Mouse (Mus musculus) embryo, embryonic 11 days (tissue): ENCODE data around the gene Otos.

Experiments
- DNase-seq: peaks from one replicate; pipeline ENCODE4 v3.0.0-alpha.2; 2015

Gene Otos

DNA sequence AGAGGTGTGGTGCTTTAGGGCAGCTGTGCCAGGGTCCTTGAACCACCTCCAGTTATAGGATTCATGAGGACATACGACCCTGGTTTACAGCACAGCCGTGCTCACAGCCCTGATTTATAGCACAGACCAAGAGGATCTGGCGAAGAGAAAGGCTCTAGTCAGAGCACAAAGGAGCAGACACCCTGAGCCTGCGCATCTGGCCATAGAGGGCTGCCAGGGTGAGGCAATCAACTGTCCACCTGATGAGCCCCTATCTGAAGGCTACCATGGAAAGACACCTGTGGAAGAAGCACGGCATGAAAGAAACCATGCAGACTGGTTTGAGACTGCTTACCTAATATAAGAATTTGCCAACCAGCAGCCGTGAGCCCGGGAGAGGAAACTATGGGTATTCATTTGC is 2.0 kb downstream of the Otos start:
- no peak for DNase-seq

- no peak for DNase-seq
These were observed 2.5 kb downstream of the Otos start for GRCm38 (mm10) chr1:92646111-92646510.

DNA sequence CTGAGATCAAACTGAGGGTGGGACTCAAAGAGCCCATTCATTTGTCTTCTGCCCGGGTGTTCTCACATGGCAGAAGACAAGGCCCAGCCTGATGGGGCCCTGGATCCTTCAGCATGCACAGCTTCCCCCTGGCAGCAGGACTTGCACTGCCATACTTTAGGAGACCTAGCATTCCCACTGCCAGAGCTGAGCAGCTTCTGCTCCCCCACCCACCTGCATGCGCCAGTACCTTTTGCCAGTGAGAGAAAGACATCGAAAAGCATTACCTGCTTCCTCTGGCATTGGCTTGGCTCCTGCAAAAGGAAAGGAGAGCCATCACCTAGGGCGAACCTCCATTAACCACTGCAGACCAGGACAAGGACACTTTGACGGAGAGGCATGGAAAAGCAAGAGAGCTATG is 3.7 kb downstream of the Otos start:
- no peak for DNase-seq

DNA sequence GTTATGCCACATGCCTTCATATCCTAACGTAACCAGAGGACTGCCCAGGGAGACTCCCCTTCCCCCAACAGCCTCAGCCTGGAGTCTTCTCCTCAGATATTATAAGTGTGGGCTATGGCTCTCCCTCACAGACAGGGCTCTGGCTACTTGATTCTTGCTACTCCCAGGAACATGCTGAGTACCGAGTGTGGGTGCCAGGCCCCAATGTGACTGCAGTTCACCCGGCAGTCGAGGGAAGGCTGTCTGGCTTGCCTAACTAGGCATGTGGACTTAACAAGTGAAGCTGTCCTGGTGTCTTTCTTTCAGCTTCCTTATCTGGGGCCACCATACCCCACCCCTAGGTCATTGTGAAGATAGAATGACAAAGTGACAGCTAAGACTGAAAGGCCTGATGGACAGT is 5.0 kb downstream of the Otos start:
- no peak for DNase-seq

- peak; percentile 94 for DNase-seq
These were observed 6.9 kb downstream of the Otos start, which contains the start of gene Cops9 for GRCm38 (mm10) chr1:92641514-92642272. Gene Cops9 (minus strand): TSS chr1:92641985.

GRCm38 (mm10) chr1:92640393-92640792 is 8.2 kb downstream of the Otos start:
- DNase-seq, result no peak

- no peak for DNase-seq
These were observed 9.9 kb downstream of the Otos start for GRCm38 (mm10) chr1:92638736-92639135.

GRCm38 (mm10) chr1:92638181-92638580 is 10.5 kb downstream of the Otos start:
- DNase-seq, result no peak

DNA sequence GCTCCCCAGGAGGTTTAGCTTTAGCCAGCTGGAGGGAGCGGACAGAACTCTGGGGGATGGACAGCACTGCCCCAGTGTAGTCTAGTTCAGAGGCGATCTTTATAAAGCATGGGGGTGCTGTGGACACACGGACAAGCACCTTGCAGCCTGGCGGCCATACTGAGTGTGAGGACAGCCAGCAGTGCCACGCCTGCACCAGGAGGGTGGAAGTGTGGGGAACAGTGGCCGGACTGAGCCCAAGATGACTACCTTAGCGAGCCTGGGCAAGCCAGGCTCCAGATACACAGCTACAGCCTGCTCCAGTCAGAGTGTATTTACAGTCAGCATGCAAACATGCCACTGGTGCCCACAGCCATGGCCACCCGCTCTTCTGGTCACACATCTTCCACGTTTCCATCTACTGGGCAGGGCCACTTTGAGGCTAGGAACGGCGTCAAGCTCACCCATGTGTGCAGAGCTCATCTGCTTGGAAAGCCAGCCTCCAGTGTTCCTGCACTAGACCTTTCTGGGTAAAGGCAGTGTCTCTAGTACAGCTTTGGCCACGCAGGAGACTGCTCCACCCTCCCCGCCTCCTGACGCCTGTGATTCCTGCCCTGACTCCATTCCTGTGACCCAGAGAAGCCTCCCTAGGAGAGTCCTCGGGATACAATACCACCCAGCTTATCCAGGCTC is 11.0 kb downstream of the Otos start:
- no peak for DNase-seq

GRCm38 (mm10) chr1:92636676-92637075 is 12.0 kb downstream of the Otos start:
- DNase-seq, result no peak

DNA sequence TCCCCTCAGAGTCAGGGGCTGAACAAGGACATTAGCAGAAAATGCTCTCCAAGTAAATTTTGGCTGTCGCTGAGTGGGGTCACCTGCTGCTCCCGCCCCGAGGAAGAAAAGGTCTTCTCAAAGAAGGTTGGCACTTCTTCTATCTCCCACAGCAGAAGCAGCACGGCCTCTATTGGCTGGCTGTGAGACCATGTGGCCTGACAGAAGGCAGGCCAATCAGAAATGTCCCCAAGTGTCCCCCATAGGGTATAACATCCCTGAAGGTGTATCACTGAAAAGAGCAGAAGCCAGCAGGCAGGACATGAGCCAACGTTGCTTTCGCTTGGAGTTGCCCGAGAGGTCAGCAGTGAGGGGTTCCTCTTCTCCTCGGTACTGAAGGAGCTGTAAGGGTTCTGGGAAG is 12.6 kb downstream of the Otos start:
- no peak for DNase-seq

DNA sequence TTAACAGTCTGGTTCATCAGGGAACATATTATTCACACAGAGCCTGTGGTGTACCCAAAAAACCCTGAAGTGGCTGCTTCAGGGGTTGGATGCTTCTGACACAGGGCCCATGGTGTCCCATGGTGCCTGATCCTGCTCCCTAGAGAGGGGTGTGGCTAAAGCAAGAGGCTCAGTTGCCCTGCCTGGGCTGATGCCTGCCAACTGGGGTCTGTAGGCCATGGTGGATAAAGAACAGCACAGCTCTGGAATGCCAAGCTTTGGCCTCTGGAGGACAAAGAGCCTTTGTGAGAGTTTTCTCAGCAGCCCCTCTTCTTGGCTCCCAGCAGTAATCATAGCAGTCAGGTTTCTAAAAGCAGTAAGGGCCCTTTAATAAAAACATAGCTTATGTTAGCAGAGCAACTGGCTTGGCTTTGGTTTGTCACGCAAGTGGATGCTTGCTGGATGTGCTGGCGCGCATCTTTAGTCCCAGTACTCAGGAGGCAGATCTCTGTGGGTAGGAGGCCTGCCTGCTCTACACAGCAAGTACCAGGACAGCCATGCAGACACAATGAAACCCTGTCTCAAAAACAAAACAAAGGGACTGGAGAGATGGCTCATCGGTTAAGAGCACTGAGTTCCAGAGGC is 13.6 kb downstream of the Otos start:
- peak; percentile 18 for DNase-seq

GRCm38 (mm10) chr1:92634569-92634968 is 14.1 kb downstream of the Otos start:
- DNase-seq, result no peak

DNA sequence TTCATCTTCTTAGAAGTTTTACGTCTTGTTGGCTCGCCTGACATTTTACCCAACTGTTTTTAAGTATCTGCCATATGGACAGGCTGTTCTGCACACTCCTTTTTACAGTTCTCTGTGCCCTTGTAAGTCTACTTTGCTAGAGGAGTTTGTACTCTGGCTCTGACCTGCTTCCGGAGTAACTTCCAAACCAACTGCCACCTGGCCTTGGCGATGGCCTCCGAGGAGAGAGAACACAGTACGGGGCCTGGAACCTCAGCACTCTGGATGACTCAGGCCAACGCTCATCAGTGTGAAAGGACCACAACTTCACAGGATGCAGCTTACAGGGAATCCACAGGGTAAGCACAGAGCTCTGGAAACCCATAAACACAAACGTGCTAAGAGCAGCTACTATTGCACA is 14.9 kb downstream of the Otos start:
- DNase-seq, result no peak

GRCm38 (mm10) chr1:92632948-92633347 is 15.7 kb downstream of the Otos start:
- no peak for DNase-seq

GRCm38 (mm10) chr1:92632196-92632595 is 16.4 kb downstream of the Otos start:
- DNase-seq, result no peak

DNA sequence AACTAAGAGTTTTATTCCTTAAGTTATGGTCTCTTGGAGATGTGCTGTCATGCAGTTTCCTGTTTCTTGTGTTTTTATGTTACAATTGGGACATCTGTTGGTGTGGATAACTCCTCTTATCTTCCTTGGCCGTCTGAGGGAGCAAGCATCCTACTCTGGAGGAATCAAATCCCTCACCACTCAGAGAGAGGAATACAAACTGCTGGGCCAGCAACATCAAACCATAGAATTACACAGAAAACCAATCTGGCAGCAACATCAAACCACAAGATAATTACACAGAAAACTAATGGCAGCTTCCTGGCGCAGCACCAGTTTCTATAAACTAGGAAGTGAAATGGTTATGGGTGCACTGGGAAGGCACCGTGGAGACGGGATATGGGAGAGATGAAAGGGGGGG is 20.4 kb downstream of the Otos start:
- DNase-seq, result no peak

GRCm38 (mm10) chr1:92618360-92618759 is 30.3 kb downstream of the Otos start:
- DNase-seq, result no peak

- DNase-seq, result no peak
These were observed 31.2 kb downstream of the Otos start, which contains the start of gene Olfr12 for GRCm38 (mm10) chr1:92617488-92617887. Gene Olfr12 (plus strand): TSS chr1:92617788.

GRCm38 (mm10) chr1:92616046-92616445 is 32.6 kb downstream of the Otos start:
- no peak for DNase-seq

GRCm38 (mm10) chr1:92614516-92614915 is 34.1 kb downstream of the Otos start:
- DNase-seq, result peak; percentile 43

GRCm38 (mm10) chr1:92613175-92613574 is 35.5 kb downstream of the Otos start:
- DNase-seq, result no peak

DNA sequence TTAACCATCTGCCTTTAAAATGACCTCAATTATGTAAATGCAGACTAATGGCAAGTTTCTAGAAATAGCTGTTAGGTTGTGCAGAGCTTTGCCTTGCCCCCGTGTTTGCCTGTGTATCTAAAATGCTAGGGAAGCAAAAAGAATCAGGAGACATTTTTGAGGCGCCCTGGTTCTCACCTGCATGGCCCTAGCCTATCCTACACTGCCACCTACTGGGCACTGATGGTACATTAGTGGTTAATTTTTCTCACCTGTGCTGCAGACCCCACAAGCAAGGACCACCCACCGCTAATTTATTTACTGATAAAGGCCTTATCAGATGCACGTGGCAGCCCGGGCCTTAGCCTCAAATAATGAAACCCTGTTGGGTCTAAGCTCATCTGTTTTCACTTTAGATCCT is 37.6 kb downstream of the Otos start:
- DNase-seq, result peak; percentile 69

DNA sequence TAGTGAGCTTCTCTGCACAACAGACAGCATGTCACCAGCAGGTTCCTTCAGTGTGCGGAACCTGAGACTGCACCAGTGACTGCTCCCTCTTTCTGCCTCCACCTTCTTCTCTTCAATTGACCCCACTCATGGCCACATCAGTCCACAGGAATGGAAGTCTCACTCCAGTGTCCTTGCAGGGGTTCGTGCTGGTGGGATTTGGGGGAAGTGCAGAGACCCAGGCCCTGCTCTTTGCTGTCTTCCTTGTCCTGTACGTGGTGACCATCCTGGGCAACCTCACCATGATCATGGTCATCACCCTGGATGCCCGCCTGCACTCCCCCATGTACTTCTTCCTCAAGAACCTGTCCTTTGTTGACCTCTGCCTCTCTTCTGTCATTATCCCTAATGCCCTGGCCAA is 40.9 kb downstream of the Otos start:
- no peak for DNase-seq
